Mouse (Mus musculus) neural tube, postnatal 0 days (tissue): ENCODE results near the gene Spem1. TPM values are rescaled to one million over a fixed set of nuclear protein-coding genes. Genes with fewer than 3 reads are reported as not detected.

Experiments used
- polyA plus RNA-seq: library from polyadenylated mRNA; unstranded; fragments of >200 nt; fragmentation: Nextera tagmentation; extraction: Ambion mirVana; gene quantifications from 2 replicates; pipeline ENCODE4 v1.2.1, GENCODE M21; 2015

Gene Spem1
- polyA plus RNA-seq = not detected in 2 replicates

DNA sequence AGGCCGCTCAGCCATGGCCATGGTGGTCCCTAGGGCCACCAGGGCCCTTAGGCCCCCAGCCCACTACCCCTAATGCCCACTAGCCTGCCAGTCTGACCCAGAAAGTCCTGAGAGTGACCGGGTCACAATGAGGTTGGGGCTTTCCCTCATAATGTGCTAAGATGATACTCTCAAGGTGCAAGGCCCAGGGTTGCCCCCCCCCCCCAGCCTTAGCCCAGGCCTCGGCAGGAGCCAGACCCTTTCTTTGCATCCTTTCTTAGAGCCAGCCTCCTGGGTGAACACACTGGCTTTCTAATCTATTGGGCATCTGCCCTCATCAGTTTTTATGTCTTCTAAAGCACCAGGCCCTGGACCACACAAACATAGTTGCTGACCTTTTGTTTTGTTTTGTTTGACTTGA, at the start of gene Spem1:
Gene Spem1 (minus strand): TSS at position 101 of the 400 bp plus-strand sequence.

DNA sequence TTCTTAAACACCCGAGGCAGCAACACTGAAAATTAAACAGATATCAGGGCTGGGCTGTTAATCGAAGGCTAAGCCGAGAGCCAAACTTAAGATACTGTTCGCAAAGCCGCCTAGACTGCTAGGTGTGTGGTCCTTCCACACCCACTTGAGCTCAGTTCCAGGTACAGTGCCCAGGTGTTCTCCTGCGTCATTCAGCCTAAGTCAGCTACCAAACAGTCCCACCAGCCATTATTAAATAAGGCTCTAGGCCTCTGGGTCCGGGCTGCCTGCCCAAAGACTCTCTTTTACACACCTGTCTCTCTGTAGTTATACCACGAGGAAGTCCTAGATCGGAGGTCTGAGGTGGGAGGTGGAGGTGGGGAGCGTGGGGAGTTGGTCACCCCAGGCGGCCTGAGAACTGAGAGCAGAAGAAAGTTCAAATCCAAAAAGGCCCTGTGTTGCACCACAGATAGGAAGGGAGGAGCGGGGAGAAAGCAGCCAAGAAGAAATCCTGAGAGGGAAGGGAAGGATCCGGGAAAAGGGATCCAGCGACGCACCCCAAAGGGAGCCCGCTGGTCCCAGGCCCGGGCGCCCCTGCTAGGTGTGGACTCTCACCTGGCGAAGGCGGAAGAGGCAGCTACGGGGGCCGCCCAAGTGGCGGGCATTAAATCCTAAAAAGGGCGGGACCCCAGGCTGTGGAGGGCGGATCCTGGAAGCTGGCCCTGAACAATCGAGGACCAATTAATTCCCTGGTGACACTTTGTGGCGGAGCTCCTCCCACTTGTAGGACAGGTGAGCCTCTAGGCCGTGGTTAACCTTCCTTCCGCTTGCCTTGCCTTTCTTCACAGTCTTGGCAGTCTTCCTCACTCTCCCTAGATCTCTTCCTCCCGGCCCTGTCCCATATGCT, 36.4 kb upstream of the Spem1 start, which contains the start of gene Tnk1:
Gene Tnk1 (minus strand): TSS at position 618 of the 886 bp plus-strand sequence.

DNA sequence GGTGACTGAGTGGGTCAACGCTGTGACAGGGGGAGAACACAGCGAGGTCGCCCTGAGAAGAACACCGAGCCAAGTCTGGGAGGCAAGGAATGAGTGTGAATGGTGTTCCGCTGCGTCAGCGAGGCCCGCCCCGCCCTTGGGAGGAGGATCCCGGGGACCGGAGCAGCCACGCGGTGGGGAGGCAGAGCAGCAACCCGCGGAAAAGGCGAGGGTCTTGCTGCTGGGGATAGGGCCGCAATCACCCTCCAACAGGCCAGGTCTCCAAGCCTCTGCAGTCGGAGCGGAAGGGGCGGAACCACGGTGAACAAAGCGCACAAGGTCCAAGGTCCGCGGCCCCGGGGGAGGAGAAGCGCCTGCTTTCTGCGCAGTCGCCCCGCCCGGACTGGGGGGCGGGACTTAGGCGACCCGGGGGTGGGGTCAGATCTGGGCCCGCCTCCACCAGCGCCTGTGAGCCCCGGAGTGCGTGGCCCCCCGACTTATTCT, 24.3 kb upstream of the Spem1 start, which contains the start of gene Plscr3:
Gene Plscr3 (plus strand): TSS at position 179 of the 483 bp plus-strand sequence.

DNA sequence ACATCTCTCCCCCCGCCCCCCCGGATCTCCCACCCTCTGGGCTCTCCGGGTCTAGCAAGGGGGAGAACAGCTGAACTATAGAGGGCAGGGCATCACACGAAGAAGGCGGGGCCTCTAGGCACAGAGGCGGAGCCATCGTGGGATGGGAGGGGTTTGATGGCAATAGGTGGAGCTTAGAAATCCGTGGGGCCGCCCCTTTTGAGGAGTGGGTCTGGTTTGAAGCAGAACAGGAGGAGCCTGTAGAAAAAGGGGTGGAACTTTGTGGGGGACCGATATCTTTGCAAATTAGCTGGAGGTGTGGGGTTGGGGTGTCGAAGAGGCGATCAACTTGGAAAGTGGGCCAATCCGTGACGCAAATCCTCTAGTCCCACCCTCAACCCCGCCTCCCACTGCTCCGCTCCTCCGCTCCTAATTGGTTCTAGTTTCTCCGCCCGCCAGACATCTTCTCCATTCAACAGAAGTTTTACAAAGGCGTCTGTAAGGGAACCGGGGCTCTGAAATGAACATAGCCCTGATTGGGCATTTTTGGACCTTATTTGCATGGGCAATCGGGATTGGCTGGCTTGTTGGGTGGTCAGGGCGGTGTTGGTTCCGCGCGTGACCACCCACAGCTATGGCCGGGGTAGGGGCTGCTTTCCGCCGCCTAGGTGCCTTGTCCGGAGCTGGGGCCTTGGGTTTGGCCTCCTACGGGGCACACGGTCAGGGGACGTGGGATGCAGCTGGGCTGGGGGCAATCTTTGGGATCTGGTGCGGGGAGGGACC, 16.2 kb upstream of the Spem1 start, which contains the start of gene Tmem256:
Gene Tmem256 (plus strand): TSS at position 563 of the 762 bp plus-strand sequence.

DNA sequence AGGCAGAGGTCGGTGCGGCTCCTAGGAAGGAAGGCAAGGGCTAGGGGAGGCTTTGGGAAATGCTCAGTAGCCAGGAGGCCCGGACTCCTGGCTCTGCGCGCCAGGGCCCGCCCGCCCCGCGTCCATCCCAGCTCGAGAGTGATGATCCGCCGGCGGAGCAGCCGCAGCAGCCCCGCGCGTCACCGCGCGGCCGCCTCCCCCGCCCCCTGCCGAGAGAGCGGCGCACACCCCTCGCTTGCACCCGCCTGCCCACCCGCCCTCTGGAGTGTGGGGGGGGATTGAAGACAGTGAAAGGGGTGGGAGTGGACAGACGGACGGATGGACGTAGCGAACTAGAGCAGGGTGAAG, 15.6 kb upstream of the Spem1 start, which contains the start of gene Nlgn2:
Gene Nlgn2 (minus strand): TSS at position 181 of the 348 bp plus-strand sequence.

DNA sequence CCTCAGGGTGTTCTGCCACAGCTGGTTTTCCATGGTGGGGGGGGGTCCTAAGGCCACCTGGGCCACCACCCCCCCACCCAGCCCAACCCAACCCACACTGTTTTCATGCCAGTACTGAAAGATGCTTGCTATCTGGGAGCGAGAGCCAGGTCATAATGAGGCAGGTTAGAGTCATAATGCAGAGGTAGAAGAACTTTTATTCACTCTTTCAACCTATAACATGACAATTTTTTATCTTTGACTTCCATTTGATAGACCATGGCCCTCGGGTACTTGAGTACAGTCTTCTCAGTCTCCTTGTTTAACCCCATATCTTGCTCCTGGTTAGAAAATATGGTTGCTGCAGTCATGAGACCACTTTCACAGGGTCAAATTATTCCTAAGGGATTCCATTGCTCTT, 3.6 kb downstream of the Spem1 start, which contains the start of gene Spem2:
Gene Spem2 (minus strand): TSS at position 101 of the 400 bp plus-strand sequence.

DNA sequence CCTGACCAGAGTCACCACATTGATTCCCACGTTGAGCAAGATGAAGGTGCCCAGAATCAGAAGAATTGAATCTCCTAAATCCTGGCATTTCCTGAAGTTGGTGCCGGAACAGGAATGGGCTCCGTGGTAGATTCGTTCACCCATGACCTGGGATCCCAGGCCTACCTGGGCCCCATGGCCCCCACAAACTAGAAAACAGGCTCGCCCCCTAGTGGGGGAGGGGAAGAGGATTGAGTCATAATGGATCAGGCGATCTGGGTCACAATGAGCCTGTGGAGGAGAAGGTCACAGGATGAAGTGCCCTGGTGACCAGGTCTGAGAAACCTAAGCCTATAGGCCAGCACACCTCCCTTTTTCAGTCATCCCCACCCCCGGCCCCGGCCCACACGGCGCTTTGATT, 6.8 kb downstream of the Spem1 start, which contains the start of gene Gm39566:
Gene Gm39566 (minus strand): TSS at position 144 of the 400 bp plus-strand sequence.

DNA sequence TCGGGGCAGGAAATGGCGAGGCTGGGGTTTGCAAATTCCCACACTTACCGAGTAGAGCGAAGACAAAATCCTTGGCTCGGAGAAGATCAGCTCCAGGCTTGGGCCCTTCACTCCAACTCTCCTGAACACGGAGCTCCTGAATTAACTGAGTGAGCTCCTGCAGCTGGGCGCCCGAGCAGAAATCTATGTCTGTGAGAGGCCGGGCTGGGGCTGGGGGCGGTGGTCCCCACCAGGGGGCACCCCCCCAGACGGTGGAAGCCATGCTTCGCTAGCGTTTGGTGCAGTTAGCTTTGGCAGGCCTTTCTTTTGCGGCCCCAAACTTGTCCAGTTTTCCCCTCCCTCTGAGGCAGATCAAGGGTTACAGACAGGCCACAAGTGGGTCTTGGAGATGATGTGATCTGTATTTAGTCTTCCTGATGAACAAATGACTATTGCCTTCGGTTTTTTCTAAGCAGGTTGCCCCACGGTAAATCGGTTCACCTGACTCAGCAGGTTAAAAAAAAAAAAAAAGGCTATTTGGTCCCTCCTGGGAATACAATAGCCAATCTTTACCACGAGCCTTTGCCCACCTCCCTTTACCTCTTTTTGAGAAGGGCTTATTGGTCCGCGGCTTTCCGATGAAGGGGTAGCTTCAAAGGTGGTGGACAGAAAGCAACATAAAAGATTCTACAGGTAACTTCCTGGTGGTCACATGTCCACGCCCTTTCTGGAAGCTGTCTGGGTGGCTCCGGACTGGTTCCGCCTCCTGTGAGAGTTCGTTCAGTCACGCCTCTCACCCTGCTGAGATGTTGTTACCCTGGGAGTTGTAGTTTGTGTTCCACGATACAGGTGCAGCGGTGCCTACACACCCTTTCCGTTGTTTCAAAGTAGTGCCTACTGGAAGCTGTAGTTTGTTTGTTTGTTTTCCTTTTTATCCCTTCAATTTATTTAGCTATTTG, 16.7 kb downstream of the Spem1 start, which contains the start of gene Tmem102:
Gene Tmem102 (minus strand): TSS at position 653 of the 938 bp plus-strand sequence.

DNA sequence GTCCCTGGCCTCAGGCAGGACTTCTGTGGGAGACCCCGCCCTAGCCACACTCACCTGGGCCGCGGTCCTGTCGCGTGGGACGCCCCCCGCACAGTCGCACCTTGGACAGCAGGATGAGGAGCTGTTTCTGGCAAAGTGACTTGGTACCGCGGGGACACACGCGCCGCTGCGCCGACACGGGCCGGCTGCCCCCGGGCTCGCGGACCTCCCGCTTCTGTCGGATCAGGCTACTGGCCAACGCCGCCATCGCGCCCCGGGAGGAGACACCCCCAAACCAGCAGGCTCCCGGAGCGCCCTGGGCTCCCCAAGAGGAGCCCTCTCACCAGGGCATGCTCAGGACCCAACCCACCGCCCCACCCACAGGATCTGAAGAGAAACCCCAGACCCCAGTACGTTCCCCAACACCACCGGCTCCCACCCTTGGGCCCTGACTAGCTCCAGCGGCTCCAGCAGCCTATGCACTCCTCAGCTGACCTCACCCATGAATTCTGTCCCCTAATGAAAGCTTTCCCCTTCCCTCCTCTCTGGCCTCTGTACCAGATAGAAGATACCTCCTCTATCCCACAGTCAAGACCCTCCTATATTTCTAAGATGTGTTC, 20.5 kb downstream of the Spem1 start, which contains the start of gene Fgf11:
Gene Fgf11 (minus strand): TSS at position 479 of the 599 bp plus-strand sequence.

DNA sequence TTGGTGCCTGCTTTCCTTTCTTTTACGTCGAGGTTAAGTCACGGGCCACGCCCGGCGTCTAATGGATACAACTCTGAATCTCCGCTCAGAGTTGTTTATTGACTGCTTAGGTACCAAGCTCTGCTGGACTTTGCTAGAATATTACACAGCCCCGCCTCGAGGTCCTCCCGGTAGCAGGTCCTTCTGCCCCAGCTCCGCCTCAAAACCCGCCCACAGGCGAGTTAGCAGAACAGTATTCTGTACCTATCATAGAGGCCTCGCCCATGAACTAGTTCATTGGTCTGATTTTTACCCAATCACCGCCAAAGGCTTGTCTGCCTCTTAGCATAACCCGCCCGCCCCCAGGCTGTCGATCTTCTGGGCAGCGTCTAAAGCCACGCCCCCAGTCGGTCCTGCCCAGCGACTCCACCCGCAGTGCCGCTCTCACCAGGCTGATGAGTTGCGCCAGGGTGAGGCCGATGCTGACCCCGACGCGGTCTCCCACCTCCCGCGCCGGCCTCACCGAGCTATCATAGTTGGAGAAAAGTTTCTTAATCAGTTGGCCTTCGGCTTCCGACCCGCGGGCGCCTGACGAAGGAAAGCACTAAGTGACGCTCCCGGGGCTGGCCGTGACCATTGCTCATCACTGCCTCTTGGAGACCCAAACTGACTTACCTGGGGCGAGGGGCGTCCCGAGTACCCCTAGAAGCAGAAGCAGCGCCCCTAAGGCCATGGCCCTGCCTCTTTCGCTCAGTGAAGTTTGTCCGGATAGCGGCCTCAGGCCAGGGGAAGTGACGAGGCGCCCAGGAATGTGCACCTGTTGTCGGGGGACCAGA, 26.6 kb downstream of the Spem1 start, which contains the start of gene Chrnb1:
Gene Chrnb1 (minus strand): TSS at position 776 of the 815 bp plus-strand sequence.

Other genes with a start within 250 kb of the Spem1 start
- gene Wrap53, start 241.9 kb downstream of the Spem1 start, polyA plus RNA-seq = 12.1 and 13.1 TPM in 2 replicates
- gene Trp53, start 241.8 kb downstream of the Spem1 start, polyA plus RNA-seq = 31.4 and 33.8 TPM in 2 replicates
- gene Atp1b2, start 216.2 kb downstream of the Spem1 start, polyA plus RNA-seq = 226 and 228 TPM in 2 replicates
- gene Shbg, start 204.3 kb downstream of the Spem1 start, polyA plus RNA-seq = not detected in 2 replicates
- gene Sat2, start 200.2 kb downstream of the Spem1 start, polyA plus RNA-seq = 29.9 and 31.5 TPM in 2 replicates
- 29.7 and 32.1 TPM in 2 replicates for gene Fxr2, start 189.2 kb downstream of the Spem1 start, polyA plus RNA-seq
- gene Sox15, start 166.9 kb downstream of the Spem1 start, polyA plus RNA-seq = 0.36 and 0.46 TPM in 2 replicates
- 113 and 114 TPM in 2 replicates for gene Mpdu1, start 159.5 kb downstream of the Spem1 start, polyA plus RNA-seq
- gene Cd68, start 156.0 kb downstream of the Spem1 start, polyA plus RNA-seq = 14.1 and 18.7 TPM in 2 replicates
- 347 and 357 TPM in 2 replicates for gene Eif4a1, start 149.8 kb downstream of the Spem1 start, polyA plus RNA-seq
- gene Senp3, start 140.1 kb downstream of the Spem1 start, polyA plus RNA-seq = 69.5 and 74.3 TPM in 2 replicates
- 0.92 and 0.93 TPM in 2 replicates for gene Tnfsf13, start 136.4 kb downstream of the Spem1 start, polyA plus RNA-seq
- 7.0 TPM in 2 replicates for gene Tnfsf12, start 126.3 kb downstream of the Spem1 start, polyA plus RNA-seq
- 1.3 and 3.3 TPM in 2 replicates for gene Tnfsfm13, start 126.1 kb downstream of the Spem1 start, polyA plus RNA-seq
- 9.6 and 10.9 TPM in 2 replicates for gene Polr2a, start 63.5 kb downstream of the Spem1 start, polyA plus RNA-seq
- gene Slc35g3, start 60.2 kb downstream of the Spem1 start, polyA plus RNA-seq = 0.09 and 0.15 TPM in 2 replicates
- gene Zbtb4, start 56.3 kb downstream of the Spem1 start, polyA plus RNA-seq = 4.9 and 6.8 TPM in 2 replicates
- gene Chrnb1, start 26.2 kb downstream of the Spem1 start, polyA plus RNA-seq = 1.3 and 1.5 TPM in 2 replicates
- gene Fgf11, start 20.3 kb downstream of the Spem1 start, polyA plus RNA-seq = 7.1 and 8.5 TPM in 2 replicates
- gene Tmem102, start 16.6 kb downstream of the Spem1 start, polyA plus RNA-seq = 1.2 and 1.6 TPM in 2 replicates
- not detected in 2 replicates for gene Gm39566, start 6.9 kb downstream of the Spem1 start, polyA plus RNA-seq
- gene Spem2, start 3.7 kb downstream of the Spem1 start, polyA plus RNA-seq = not detected in 2 replicates
- gene Nlgn2, start 15.6 kb upstream of the Spem1 start, polyA plus RNA-seq = 25.7 and 29.7 TPM in 2 replicates
- 452 and 485 TPM in 2 replicates for gene Tmem256, start 16.3 kb upstream of the Spem1 start, polyA plus RNA-seq
- 32.3 and 33.8 TPM in 2 replicates for gene Plscr3, start 24.2 kb upstream of the Spem1 start, polyA plus RNA-seq
- 0.15 TPM in 1 of 2 replicates, not detected in the other for gene Tnk1, start 36.5 kb upstream of the Spem1 start, polyA plus RNA-seq
- gene Tmem95, start 55.8 kb upstream of the Spem1 start, polyA plus RNA-seq = not detected in 2 replicates
- 2.1 and 2.2 TPM in 2 replicates for gene Kctd11, start 59.2 kb upstream of the Spem1 start, polyA plus RNA-seq
- gene Acap1, start 73.4 kb upstream of the Spem1 start, polyA plus RNA-seq = 0.10 and 0.15 TPM in 2 replicates
- gene 2810408A11Rik, start 78.8 kb upstream of the Spem1 start, polyA plus RNA-seq = 3.0 and 3.2 TPM in 2 replicates
- 13.0 and 19.0 TPM in 2 replicates for gene Neurl4, start 78.9 kb upstream of the Spem1 start, polyA plus RNA-seq
- 48.2 and 58.8 TPM in 2 replicates for gene Gps2, start 91.7 kb upstream of the Spem1 start, polyA plus RNA-seq
- gene Eif5a, start 99.8 kb upstream of the Spem1 start, polyA plus RNA-seq = 1,029 and 1,041 TPM in 2 replicates
- gene Ybx2, start 113.6 kb upstream of the Spem1 start, polyA plus RNA-seq = 3.5 and 5.2 TPM in 2 replicates
- 8.9 and 9.0 TPM in 2 replicates for gene Slc2a4, start 126.0 kb upstream of the Spem1 start, polyA plus RNA-seq
- not detected in 2 replicates for gene Cldn7, start 142.6 kb upstream of the Spem1 start, polyA plus RNA-seq
- 32.8 and 41.1 TPM in 2 replicates for gene Ctdnep1, start 159.0 kb upstream of the Spem1 start, polyA plus RNA-seq
- 161 and 162 TPM in 2 replicates for gene Elp5, start 160.3 kb upstream of the Spem1 start, polyA plus RNA-seq
- gene Gabarap, start 169.0 kb upstream of the Spem1 start, polyA plus RNA-seq = 532 and 552 TPM in 2 replicates
- gene Phf23, start 173.6 kb upstream of the Spem1 start, polyA plus RNA-seq = 41.5 and 47.4 TPM in 2 replicates
- gene Dvl2, start 178.4 kb upstream of the Spem1 start, polyA plus RNA-seq = 16.9 and 19.7 TPM in 2 replicates
- gene Acadvl, start 193.2 kb upstream of the Spem1 start, polyA plus RNA-seq = 67.1 and 67.9 TPM in 2 replicates
- gene Dlg4, start 194.8 kb upstream of the Spem1 start, polyA plus RNA-seq = 23.8 and 24.9 TPM in 2 replicates
- gene Asgr1, start 231.9 kb upstream of the Spem1 start, polyA plus RNA-seq = 4.8 and 7.3 TPM in 2 replicates